Mouse (Mus musculus) right cerebral cortex, postnatal 14 days (tissue): Measurements from ENCODE around the gene Hcst.

Experiments used
- DNase-seq: peaks from one replicate; pipeline ENCODE4 v3.0.0; 2022

Hcst gene

DNA sequence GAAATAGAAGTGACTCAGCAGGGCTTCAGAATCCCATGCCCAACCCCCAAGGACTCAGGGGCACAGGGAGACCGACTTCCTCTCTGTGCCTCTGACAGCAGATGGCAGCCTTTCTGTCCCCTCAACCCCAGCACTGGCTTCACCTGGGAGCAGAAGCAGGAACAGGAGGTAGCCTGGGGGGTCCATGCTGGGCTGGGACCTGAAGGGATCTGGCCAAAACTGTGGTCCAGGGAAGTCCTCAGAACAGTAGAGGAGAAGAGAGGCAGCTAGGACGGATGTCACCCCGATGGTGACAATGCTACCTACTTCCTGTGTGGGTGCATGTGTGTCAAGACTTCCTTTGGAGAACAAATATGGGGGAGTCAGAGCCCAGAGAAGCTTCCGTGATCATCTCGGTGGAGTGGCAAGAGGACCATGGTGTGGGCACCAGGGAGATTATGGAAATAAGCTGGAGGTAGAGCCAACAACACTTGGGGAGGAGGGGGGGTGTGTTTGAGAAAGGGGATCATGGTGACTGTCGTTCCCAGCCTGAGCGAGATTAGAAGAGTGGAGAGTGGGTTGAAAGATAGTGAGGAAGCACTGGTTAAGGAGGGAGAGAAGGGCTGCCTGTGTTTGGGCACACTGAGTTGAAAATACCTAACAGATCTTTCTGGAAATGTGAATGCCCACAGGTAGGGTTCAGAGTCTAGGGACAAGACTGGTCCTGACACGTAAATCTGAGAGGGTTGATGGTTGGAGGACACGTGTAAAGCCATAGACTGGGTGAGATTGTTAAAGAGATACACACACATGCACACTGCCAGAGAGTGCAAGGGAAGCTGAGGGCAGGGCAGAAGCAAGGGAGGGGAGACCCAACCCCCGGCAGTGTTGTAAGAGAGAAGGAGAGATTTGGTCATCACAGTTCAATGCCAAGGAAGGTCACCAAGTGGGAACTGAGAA lies at the start of gene Hcst:
Gene Hcst (minus strand): TSS at position 294 of the 939 bp plus-strand sequence.
- no peak for DNase-seq

DNA sequence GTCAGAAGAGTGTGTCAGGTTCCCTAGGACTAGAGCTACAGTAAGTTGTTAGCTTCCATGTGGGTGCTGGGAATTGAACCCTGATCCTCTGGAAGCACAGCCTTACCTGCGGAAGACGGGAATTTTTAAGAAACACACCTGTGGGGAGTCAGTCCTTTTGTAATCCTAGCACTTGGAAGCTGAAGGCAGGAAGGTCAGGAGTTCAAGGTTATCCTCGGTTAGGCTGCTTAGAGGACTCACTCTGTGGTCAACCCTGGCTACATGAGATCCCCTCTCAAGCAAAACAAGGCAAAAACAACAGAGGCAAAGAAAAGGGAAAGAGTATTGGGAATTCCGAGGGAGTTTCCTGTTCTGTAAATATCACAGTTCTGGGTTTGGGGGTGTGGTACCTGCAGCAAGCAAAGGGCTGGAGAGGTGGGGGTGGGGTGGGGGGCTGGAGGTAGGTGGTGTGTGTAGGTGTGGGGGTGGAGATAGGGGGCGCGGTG lies 45.2 kb upstream of the Hcst start:
- DNase-seq = no peak

DNA sequence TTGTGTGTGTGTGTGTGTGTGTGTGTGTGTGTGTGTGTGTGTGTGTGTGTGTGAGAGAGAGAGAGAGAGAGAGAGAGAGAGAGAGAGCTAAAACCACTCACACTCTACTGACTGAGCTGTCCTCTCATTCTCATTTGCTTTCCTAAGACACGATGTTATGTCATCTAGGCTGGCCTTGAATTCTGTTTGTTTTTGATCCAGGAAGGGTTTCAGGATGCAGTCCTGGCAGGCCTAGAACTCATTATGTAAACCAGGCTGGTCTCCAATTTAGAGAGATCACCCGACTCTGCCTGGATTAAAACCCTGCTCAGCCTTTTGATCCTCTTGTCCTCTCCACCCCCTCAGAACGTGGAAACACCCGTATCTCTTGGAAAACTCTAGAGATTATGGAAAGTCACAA lies 44.3 kb upstream of the Hcst start:
- no peak for DNase-seq

DNA sequence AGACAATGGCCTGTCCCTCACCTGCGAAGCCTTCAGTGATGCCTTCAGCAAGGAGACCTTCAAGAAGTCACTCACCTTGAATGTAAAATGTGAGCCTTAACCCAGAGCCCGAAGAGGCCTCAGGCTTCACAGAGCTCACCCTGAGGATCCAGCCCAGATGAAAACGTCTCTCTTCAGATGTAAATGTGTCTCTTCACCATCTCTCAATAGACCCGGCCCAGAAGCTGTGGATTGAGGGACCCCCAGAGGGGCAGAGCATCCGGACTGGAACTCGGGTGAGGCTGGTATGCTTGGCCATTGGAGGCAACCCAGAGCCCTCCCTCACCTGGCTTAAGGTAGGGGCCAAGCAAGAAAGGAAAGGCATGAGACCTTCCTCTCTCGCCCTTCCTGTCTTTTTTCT lies 43.9 kb upstream of the Hcst start:
- no peak for DNase-seq

DNA sequence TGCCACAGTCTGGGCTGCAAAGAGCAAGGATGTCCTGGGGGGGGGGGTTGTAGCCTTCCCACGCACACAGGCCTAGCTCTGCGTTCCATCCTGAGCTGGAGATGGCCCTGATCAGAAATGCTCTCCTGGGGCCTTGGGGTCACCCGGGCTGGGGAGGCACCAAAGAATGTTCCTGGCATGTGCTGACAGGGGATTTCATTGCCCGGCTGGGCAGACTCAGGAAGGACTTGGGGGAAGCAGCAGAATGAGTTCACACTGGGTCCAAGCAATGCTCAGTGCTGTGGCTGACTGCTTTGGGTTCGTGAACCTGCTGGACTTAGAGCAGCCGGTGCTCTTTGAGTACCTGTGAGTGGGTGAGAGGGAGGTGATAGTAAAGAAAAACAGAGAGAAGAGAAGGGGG lies 39.8 kb upstream of the Hcst start:
- DNase-seq = no peak

DNA sequence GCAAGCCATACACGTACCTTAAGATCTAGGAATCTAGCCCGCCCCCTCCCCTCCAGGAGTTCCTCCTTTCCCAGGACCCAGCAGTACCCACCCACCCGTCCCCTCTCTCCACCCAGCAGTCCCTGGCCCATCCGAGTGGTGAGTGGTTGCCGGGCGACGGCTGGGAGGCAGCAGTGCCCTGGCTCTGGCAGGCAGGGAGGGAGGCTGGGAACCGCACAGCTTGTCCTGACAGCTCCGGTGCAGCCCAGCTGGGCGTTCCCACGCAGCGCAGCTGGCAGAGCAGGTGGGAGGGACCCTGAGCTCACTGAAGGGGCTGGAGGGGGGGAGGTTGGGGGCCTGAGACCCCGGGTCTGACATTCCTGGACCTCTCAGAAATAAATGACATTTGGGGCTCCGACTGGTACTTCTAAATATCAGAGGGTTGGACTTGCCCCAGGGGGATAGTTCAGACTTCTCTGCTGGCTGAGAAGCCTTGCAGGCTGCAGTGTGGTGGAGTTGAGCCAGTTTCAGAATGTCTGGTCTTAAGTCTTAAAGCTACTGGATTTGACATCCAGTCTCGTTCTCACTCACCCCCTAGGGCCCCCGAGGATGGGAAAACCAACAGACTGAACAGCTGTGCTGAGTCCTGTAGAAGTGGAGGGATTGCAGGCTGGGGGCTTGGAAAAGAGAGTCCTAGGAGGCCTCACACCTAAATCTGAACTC lies 38.1 kb upstream of the Hcst start, which contains the start of the genes Kirrel2 and Nphs1:
Gene Kirrel2 (minus strand): TSS at position 62 of the 702 bp plus-strand sequence.
Gene Nphs1 (plus strand): TSS at position 687 of the 702 bp plus-strand sequence.
- peak; percentile 74 for DNase-seq

DNA sequence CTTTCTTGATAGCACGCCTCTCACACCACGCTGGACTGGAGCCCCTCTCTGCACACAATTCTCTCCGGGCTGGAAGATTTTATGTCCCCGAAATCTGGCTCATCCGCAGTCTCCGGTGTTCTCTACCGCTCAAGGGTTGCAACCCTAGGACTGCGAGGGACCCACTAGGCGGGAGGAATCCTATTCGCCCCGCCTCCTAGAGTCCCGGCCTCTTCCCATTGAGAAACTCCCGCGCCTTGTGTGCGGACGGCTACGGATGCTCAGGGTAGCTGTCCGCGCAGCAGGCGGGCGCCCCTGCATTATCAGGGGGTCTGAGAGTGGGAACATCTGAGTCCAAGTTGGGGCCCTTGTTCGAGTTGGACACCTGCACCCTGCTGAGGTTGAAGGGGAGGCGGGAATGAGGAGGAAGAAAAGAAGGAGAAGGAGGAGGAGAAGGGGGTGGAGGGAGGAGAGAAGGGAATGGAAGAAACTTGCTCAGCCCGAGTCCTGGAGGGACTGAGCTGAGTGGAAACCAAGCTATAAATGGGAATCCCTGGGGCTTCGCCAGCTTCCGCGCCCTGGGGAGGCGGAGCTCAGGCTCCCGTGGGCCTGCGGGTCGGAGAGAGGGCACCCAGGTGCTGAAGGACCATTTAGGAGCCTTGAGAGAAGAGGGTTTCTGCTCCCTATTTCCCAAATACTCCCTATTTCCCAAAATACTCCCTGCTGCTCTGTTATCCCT lies 37.4 kb upstream of the Hcst start:
- DNase-seq = no peak

DNA sequence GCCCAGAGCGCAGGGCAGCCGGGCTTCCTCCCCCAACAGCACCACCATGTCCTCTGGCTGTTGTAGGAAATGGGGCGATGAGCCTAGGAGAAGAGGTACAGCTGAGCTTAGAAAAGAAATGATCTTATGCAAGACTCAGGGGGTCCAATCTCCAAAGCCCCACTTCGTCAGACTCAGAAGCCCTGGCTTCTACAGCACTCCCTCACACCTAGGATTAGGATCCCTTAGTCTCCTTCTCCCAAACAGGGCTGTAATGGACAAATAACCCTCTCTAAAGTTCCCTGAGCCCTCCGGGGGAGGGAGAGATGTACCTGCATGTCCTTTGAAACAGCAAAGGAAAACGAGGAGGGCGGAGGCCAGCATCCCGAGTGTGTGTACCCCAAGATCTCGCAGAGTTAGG lies 36.8 kb upstream of the Hcst start:
- DNase-seq = no peak

DNA sequence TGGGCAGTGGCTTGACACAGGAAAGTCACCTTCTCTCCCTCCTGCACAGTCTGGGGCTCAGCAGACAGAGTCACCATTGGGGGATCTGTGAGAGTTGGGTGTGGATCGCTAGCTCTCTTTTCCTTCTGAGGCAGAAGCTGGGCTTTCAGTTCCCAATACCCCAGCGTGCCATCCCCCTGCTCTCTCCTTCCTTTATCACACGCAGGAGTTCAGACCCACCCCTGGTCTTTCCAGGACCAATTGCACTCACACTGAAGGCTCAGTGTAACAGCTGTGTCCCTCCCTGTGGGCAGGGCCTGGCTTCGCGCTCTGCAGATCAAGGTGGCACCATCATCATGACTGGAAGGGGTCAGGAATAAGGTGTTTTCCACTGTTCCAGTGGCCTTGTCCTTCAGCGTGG lies 34.6 kb upstream of the Hcst start:
- DNase-seq = no peak

DNA sequence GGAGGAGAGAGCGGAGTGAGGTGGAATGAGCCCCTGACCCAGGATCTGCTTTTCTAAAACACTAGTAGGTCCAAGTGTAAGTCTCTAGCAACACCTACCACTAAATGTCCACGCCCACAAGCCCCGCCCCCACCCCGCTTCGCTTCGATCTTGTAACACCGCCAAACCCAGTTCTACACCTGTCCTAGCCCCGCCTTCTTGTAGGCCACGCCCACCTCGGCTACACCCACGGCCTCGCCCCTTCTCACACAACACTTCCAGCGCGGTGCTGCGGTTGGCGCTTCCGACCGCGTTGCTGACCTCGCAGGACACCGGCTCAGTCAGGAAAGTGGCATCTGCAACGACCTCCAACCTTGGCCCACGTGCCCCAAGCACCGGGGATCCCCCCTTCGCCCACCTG lies 34.1 kb upstream of the Hcst start:
- no peak for DNase-seq

DNA sequence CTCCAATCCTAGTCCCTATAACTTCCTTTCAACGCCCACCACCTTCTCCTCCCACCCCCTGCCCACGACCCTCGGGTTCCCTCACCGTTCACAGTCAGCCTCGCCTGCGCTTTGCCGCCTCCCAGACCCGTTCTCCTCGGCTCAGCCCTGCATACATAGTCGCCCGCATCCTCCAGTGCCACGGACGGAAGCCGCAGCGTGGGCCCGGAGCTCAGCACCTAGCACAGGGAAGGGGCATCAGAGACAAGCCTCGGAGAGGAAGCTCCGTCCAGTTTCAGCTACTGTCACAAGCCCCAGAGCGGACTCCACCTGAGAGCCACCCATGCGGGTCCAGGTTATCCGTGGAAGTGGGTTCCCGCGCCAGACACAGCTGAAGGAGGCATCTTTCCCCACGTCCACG lies 33.7 kb upstream of the Hcst start:
- no peak for DNase-seq

DNA sequence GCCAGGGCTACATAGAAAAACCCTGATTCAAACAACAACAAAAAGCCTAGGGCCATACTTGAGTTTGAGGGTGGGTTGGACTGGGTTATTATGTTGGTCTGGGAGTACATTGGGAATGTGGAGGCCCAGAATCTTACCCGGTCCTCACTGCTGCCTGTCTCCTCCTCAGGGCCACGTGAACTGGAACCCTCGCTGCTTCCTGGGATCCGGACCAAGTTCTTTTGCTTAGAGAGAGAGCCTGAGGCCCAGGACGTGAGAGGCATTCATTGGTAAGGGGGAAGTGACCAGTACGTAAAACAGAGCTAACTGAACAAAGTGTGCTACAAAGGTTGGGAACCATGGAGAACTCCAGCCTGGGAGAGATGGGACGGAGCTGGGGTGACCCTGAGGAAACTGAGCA lies 30.6 kb upstream of the Hcst start:
- DNase-seq = no peak

DNA sequence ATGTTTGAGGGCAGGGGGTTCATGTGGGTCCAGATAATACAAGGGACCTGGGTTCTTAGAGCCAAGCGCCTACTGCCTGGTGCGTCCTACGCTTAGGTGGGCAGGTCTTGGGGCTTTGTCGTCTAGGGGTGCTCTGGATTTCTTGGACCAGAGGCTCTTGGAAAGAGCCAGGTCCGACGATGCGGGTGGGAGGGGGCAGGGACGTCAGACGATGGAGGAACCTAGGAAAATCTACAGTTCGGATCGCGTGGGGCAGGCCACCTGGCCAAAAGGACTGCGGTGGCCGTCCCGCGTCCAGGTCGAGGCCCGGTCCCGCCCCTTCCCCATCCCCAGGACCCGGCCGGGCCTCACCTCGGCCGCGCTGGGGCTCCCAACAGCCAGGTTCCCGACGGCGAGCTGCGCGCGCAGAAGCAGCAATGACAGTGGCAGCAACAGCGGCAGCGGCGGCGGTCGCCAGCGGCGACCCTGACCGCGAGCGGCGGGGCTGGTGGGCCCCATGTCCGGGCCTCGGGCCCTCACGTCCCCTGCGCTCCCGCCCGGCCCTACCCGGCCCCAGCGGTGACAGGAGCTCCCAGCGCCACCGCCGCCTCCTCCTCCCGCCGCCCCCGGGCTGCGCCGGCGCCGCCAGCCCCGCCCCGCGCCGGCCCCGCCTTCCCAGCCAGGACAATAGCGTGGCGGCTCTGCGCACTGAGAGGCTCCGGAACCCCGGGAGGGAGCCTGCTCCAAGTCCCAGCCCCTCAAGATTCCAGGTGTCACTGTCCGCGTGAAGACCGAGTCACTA lies 25.5 kb upstream of the Hcst start, which contains the start of gene Aplp1:
Gene Aplp1 (minus strand): TSS at position 565 of the 781 bp plus-strand sequence.
- peak; percentile 76 for DNase-seq

DNA sequence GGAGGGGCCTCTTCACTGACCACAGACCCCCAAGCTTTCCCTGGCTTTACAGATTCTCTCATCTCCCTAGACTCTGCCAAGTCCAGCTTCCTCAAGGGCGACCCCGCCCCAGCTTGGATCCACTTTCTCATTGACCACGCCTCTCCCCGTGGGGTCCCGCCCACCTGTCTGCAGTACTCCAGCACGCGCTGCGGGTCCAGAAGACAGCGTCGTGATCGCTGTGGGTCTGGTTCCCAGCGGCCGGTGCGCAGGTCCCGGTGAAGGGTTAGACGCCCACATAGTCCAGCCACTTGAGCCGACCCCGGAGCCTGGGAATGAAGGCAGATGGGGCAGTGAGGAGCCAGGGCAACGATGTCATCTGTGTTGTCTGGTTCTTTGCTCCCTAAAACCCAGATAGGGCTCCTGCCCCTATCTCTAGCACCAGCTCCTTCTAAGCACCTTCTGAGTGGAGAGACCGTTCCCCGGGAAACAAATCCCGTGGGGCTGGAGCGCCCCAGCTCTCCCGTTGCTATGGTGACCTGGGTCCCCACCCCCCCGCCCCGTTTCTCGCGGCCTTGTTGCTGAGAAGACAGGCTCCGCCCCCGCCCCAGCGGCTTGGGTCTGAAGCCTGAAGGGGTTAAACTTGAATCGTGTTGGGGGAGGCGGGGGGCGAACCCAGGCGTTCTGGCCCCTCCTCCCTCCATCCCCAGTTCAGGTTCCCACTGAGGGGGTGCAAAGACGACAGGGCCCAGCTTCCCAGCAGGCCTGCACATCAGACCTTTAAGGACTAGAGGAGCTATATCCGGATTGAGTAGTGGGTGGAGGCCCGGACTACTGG lies 24.7 kb upstream of the Hcst start:
- DNase-seq = peak; percentile 82

DNA sequence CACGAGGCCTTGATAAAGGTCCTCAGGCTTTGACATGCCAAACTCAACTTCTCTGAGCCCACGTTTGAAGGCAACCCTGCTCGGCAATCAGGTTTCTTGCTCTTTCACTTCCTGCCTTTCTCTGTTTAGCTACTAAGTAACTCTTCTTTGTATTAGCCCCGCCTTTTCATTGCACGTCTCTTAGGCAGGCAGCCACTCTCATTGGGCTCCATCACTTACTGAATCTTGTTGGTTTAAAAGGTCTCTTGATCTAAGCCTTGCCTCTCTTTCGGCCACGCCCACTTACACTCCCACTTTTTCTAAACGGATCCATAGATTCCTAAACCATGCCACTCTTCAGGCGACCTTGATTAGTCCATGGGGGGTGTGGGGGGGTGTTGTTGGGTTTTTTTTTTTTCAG lies 24.0 kb upstream of the Hcst start:
- no peak for DNase-seq

DNA sequence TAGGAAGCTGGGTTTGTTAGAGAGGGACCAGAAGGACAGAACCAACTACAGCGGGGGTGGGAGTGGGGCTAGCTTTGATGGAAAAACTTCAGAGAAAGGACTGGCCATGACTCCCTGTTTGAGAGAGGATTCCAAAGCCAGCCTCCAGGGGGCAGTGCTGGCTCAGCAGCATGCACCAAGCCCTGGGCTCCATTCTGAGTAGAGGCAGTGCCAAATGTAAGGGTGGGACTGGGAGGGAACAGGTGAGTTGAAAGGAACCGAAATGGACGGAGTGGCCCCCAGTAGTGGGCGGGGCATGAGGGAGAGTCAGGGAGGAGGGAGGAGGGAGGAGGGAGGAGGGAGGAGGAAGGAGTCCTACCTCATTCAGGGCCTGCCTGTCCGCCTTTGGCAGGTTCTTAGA lies 21.0 kb upstream of the Hcst start:
- peak; percentile 73 for DNase-seq

DNA sequence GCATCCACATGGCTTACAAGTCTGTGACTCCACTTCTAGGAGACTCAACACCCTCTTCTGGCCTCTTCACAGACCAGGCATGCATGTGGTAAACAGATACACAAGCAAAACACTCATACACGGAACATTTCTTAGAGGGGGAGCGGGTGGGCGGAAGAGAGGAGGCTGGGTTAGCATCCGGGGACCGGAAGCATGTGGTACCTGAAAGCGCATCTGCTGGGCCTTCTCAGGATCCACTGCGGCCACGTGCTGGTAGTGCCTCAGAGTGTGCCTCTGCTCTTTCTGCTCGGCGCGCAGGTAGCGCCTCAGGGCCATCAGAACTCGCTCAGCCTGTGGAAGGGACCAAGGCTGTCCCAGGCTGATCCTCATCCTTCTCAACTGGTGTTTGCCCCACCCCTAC lies 20.1 kb upstream of the Hcst start:
- no peak for DNase-seq

DNA sequence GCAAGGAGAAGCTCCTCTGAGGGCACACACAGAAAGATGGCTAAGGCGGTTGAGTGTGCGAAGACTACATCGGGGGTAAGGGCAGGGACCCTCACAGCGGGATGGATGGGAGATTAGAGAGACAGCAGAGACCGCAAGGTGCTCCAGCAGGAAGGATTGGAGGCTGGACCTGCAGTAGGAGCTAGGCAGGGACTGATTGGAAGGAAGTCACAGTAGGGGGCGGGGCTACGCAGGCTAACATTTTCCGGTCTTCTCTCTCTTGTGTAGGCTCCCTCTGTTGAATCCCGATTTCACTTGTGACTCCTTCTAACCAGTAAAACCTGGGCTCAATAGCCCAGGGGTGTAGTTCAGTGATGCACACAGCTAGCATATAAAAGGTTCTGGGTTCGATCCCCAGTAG lies 17.2 kb upstream of the Hcst start:
- DNase-seq = no peak

DNA sequence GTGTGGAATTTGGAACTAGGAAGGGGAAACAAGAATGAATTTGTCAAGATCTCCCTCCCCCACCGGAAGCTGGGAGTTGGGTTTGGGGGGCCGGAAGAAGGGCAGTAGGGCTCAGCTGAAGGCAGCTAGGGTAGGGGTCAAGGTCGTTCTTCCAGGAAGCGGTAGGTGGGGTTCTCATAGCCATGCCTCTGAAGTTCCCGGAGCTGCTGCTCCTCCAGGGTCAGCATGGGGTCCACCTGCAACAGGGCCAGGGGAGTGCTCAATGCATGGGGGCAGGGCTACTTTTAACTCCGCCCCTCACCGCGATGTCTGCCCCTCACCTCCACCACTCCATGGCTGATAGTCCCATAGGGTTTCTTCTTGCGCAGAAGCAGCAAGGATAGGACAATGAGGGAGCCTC lies 15.5 kb upstream of the Hcst start:
- no peak for DNase-seq

DNA sequence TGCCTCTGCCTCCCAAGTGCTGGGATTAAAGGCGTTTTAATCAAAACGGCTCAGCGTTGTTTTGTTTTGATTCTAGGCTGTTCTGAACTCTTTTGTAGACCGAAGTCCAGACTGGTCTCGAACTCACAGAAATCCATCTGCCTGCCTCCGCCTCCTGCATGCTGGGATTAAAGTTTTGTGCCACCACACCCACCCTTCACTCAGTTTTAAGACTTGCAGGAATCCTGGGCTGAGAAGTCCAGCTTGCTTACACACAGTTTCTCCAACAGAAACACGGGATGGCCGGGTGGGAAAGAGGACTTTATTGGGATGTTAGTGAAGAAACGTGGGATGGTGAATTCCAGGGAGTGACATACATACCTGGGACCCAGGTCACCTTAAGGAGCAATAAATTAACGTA lies 15.0 kb upstream of the Hcst start:
- no peak for DNase-seq

DNA sequence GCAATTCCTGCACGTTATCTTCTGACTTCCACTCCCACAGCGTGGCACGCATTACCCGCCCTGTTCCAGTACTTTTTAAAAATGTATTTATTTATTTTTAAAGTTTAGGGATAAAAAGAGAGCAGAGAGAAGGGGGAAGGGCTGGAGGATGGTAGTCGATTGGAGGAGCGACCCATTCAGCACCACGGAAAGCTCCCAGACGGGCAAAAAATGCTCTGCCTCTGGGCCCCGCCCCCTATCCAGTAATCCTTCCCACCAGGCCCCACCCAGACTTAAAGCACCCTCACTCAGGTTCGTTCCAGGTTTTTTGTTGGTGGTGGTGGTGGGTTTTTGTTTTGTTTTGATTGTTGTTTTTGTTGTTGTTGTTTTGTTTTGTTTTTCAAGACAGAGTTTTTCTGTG lies 14.6 kb upstream of the Hcst start:
- DNase-seq = no peak
